Comparison of ENCODE assay signal across 25 mouse cellular contexts in genomic region chr12:33552651-33553050, GRCm38 (mm10).
DNase-seq lines count a peak whose midpoint lies in the region; ATAC-seq lines count a peak whose summit lies in the region.
"Had no signal": no experiment of that assay in that cellular context is flagged by ENCODE, and none has a peak within 500 bp of the region (broad histone marks: within the 10 kb centered on the region; RNA-seq: fewer than 3 reads in every experiment).

No protein-coding gene starts in this region.

- intact Hi-C loops in left cerebral cortex, postnatal 25 days (cut with DNase I): no loop called here

- DNase-seq in heart, adult 11 months: peak; percentile 76
- DNase-seq in kidney, postnatal 10 days: no peak
- peak; percentile 67 for DNase-seq in midbrain, embryonic 11.5 days (ENCODE audit: low spot score, missing footprints)
- no peak for DNase-seq in midbrain, embryonic 14.5 days
- no peak for DNase-seq in left cerebral cortex, postnatal 25 days (ENCODE audit: low spot score in 2 of 2)
- DNase-seq: adrenal gland, postnatal 10 days; adrenal gland, postnatal 36 days; B cell, adult 2 months; cerebellum, adult 18-20 months; cerebellum, adult 9-10 months; cerebellum, postnatal 14 days; gastrocnemius, postnatal 25 days; heart, adult 2 months had no signal

- WGBS in heart, embryonic 12.5 days: 82% methylated on average over 5 of the region's 5 CpGs
- 78% methylated on average over 5 of the region's 5 CpGs for WGBS in kidney, embryonic 15.5 days
- 93% methylated on average over 5 of the region's 5 CpGs for whole genome bisulfite sequencing in midbrain, embryonic 11.5 days
- 88% methylated on average over 5 of the region's 5 CpGs for whole genome bisulfite sequencing in midbrain, embryonic 14.5 days

- H3K4me2 ChIP-seq in heart, embryonic 12.5 days: no peak overlapping the region
- H3K4me2 ChIP-seq in kidney, embryonic 15.5 days: no peak overlapping the region
- no peak overlapping the region for H3K4me2 ChIP-seq in midbrain, embryonic 11.5 days
- no peak overlapping the region for H3K4me2 ChIP-seq in midbrain, embryonic 14.5 days (ENCODE audit: low read length)
- H3K4me2 ChIP-seq: embryonic facial prominence, embryonic 13.5 days; forebrain, embryonic 12.5 days; forebrain, embryonic 15.5 days; hindbrain, embryonic 13.5 days had no signal

- H3K4me1 ChIP-seq in heart, embryonic 12.5 days (replicated peaks): no peaks in the 10 kb centered on the region
- H3K4me1 ChIP-seq in kidney, embryonic 15.5 days: no peaks in the 10 kb centered on the region
- H3K4me1 ChIP-seq in midbrain, embryonic 11.5 days (ENCODE audit: control insufficient read depth, insufficient read depth, low read length): peaks cover 11% of the 10 kb centered on the region; the same call in 1 of the 2 replicates
- 0 out of 2 replicates have a peak, but pooled peaks cover 10% of the 10 kb centered on the region for H3K4me1 ChIP-seq in midbrain, embryonic 14.5 days (ENCODE audit: control insufficient read depth, insufficient read depth, low read length)
- H3K4me1 ChIP-seq: forebrain, embryonic 15.5 days; heart, embryonic 10.5 days; hindbrain, embryonic 13.5 days had no signal

- no peak overlapping the region for H3K9ac ChIP-seq in heart, embryonic 12.5 days
- H3K9ac ChIP-seq in kidney, embryonic 15.5 days: no peak overlapping the region
- no peak overlapping the region for H3K9ac ChIP-seq in midbrain, embryonic 11.5 days (ENCODE audit: low read length)
- H3K9ac ChIP-seq in midbrain, embryonic 14.5 days (replicated peaks; ENCODE audit: low read length): no peak overlapping the region
- H3K9ac ChIP-seq: embryonic facial prominence, embryonic 13.5 days; forebrain, embryonic 12.5 days; forebrain, embryonic 15.5 days; hindbrain, embryonic 13.5 days had no signal

- H3K4me3 ChIP-seq in heart, embryonic 12.5 days: no peak overlapping the region
- H3K4me3 ChIP-seq in kidney, embryonic 15.5 days (replicated peaks): no peak overlapping the region
- H3K4me3 ChIP-seq in midbrain, embryonic 11.5 days (ENCODE audit: low read depth, low read length): no peak overlapping the region
- H3K4me3 ChIP-seq in midbrain, embryonic 14.5 days (replicated peaks; ENCODE audit: low read depth, low read length): no peak overlapping the region
- H3K4me3 ChIP-seq: embryonic facial prominence, embryonic 13.5 days; erythroblast, embryonic 14.5 days; forebrain, embryonic 12.5 days; forebrain, embryonic 15.5 days; heart, adult 2 months; heart, embryonic 10.5 days; hindbrain, embryonic 13.5 days had no signal

- no peaks in the 10 kb centered on the region for H3K9me3 ChIP-seq in heart, embryonic 12.5 days (replicated peaks)
- no peaks in the 10 kb centered on the region for H3K9me3 ChIP-seq in kidney, embryonic 15.5 days (replicated peaks)
- H3K9me3 ChIP-seq in midbrain, embryonic 11.5 days (ENCODE audit: control insufficient read depth, low read length): no peaks in the 10 kb centered on the region
- H3K9me3 ChIP-seq in midbrain, embryonic 14.5 days (ENCODE audit: control insufficient read depth, low read length): no peaks in the 10 kb centered on the region
- H3K9me3 ChIP-seq: embryonic facial prominence, embryonic 13.5 days; forebrain, embryonic 12.5 days; forebrain, embryonic 15.5 days; G1E; heart, embryonic 10.5 days; hindbrain, embryonic 13.5 days had no signal

- H3K27ac ChIP-seq in heart, embryonic 12.5 days (ENCODE audit: poor library complexity, severe bottlenecking): no peak overlapping the region
- 0 out of 2 replicates have a peak overlapping the region, but pooled peaks have one; percentile 5 for H3K27ac ChIP-seq in kidney, embryonic 15.5 days
- no peak overlapping the region for H3K27ac ChIP-seq in midbrain, embryonic 11.5 days (ENCODE audit: low read depth, low read length)
- H3K27ac ChIP-seq in midbrain, embryonic 14.5 days (replicated peaks; ENCODE audit: low read depth, low read length): no peak overlapping the region
- H3K27ac ChIP-seq: embryonic facial prominence, embryonic 13.5 days; forebrain, embryonic 12.5 days; forebrain, embryonic 15.5 days; heart, adult 2 months; heart, embryonic 10.5 days; hindbrain, embryonic 13.5 days; hindbrain, postnatal 0 days had no signal

- H3K36me3 ChIP-seq in heart, embryonic 12.5 days: no peaks in the 10 kb centered on the region
- H3K36me3 ChIP-seq in kidney, embryonic 15.5 days: no peaks in the 10 kb centered on the region
- H3K36me3 ChIP-seq in midbrain, embryonic 11.5 days (ENCODE audit: control insufficient read depth, insufficient read depth, low read length): no peaks in the 10 kb centered on the region
- no peaks in the 10 kb centered on the region for H3K36me3 ChIP-seq in midbrain, embryonic 14.5 days (ENCODE audit: control insufficient read depth, insufficient read depth, low read length)
- H3K36me3 ChIP-seq: embryonic facial prominence, embryonic 13.5 days; forebrain, embryonic 12.5 days; forebrain, embryonic 15.5 days; G1E; heart, embryonic 10.5 days; hindbrain, embryonic 13.5 days had no signal

- no peak for ATAC-seq in heart, embryonic 12.5 days (ENCODE audit: insufficient number of reproducible peaks, low FRiP score)
- ATAC-seq in kidney, embryonic 15.5 days (replicated peaks; ENCODE audit: low FRiP score): no peak
- ATAC-seq in midbrain, embryonic 11.5 days (ENCODE audit: low FRiP score): no peak
- no peak for ATAC-seq in midbrain, embryonic 14.5 days (ENCODE audit: low FRiP score, low TSS enrichment)
- ATAC-seq: forebrain, embryonic 15.5 days; hindbrain, postnatal 0 days; Patski had no signal

- H3K27me3 ChIP-seq in heart, embryonic 12.5 days (replicated peaks): no peaks in the 10 kb centered on the region
- H3K27me3 ChIP-seq in kidney, embryonic 15.5 days: no peaks in the 10 kb centered on the region
- H3K27me3 ChIP-seq in midbrain, embryonic 11.5 days (ENCODE audit: control insufficient read depth, insufficient read depth, low read length): no peaks in the 10 kb centered on the region
- H3K27me3 ChIP-seq in midbrain, embryonic 14.5 days (ENCODE audit: control insufficient read depth, insufficient read depth, low read length): no peaks in the 10 kb centered on the region
- H3K27me3 ChIP-seq: CH12.LX; embryonic facial prominence, embryonic 13.5 days; forebrain, embryonic 12.5 days; forebrain, embryonic 15.5 days; hindbrain, embryonic 13.5 days; Patski had no signal

Comparison
In these comparisons a context has a peak if more than half of its experiments do, and no peak if none do; other contexts are left out.
1. DNase-seq: peak in heart, adult 11 months (single experiment) and midbrain, embryonic 11.5 days (single experiment); none in kidney, postnatal 10 days (single experiment), midbrain, embryonic 14.5 days (single experiment) and left cerebral cortex, postnatal 25 days (0 of 2).